Mouse (Mus musculus): ENCODE measurements at regions not wholly inside any gene's neighbourhood (a gene's known extent, or its start where the extent isn't known, plus 50 kb on each side); places are given as distances from the start of the nearest gene placed in this dataset.

DNA sequence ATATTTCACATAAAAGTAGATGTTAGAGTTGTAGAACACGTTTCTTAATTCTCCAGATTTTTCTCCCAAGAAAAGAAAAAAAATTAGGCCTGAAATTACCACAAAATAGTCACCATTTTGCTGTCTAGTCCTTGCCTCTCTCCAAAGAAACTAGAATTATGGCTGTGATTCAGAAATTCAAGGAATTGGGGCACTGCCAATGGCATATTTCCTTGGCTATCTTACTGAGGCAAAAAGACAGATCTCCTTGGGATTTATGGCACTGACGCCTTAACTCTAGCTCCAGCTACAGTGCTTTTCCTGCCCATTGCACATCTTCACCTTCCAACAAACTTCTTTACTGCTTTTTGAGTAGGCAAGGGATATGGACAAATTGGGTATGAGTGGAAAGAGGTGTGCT is 336.3 kb upstream of the Slc24a2 start:
- no peak for TF ChIP-seq CTCF (IDR thresholded peaks at IDR 0.05; ENCODE audit: extremely low read depth, insufficient read length, insufficient replicate concordance, low read depth, low read length)
- no peak for TF ChIP-seq POLR2A (IDR thresholded peaks at IDR 0.05; ENCODE audit: low read depth, low read length)
